Mouse (Mus musculus): ENCODE results near the gene Slc43a2. TPM values are rescaled to one million over a fixed set of nuclear protein-coding genes. Genes with fewer than 3 reads are reported as not detected.

Slc43a2 gene
- polyA plus RNA-seq, 1 experiment: 363 TPM

- Histone ChIP-seq H3K4me3 (ENCODE audit: insufficient read depth, low read depth, low read length) (peak within 1 kb of the TSS; percentile 74), H3K27ac (ENCODE audit: insufficient read depth, low read depth, low read length) (peak within 1 kb of the TSS; percentile 54; the same call in 1 of the 2 replicates), H3K4me1 (ENCODE audit: control insufficient read depth, insufficient read depth, low read length) (peaks cover 15% of the 10 kb centered on the region)
- WGBS: 3% methylated on average over 43 of the region's 43 CpGs
- TF ChIP-seq POLR2A (IDR thresholded peaks at IDR 0.05; ENCODE audit: insufficient read depth, low read depth, low read length) (no peak), CTCF (IDR thresholded peaks at IDR 0.05; ENCODE audit: insufficient read depth, low read depth, low read length) (no peak)
Observed at GRCm38 (mm10) chr11:75509741-75510626, 21.5 kb upstream of the Slc43a2 start, which contains the start of gene Rilp. Gene Rilp (plus strand): TSS chr11:75510094.

GRCm38 (mm10) chr11:75510627-75510993 is 20.9 kb upstream of the Slc43a2 start:
- H3K27ac ChIP-seq (ENCODE audit: insufficient read depth, low read depth, low read length): peak overlapping the region; percentile 54; the same call in 1 of the 2 replicates
- H3K4me3 ChIP-seq (ENCODE audit: insufficient read depth, low read depth, low read length): peak overlapping the region; percentile 74
- WGBS: 1% methylated on average over 24 of the region's 24 CpGs
- TF ChIP-seq POLR2A (IDR thresholded peaks at IDR 0.05; ENCODE audit: insufficient read depth, low read depth, low read length) (0 out of 2 replicates have a peak, but pooled peaks have one; percentile 18), CTCF (IDR thresholded peaks at IDR 0.05; ENCODE audit: insufficient read depth, low read depth, low read length) (peak; percentile 92)
- peaks cover 15% of the 10 kb centered on the region for H3K4me1 ChIP-seq (ENCODE audit: control insufficient read depth, insufficient read depth, low read length)

DNA sequence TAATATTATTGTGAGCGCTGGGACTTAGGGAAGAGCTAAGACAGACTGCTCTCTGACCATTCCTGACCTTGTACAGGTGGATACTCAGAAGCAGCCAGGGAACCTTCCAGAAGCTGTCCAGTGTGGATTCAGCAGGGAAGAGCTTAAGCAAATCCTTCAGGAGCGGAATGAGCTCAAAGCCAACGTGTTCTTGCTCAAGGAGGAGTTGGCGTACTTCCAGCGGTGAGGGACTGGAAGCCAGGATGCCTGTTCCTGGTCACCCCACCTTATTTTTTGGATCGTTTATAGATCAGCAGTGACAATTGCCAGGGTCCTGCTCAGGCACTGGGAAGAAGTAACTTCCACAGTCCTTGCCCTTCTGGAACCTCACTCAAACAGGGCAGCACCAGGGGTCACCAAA is 20.3 kb upstream of the Slc43a2 start:
- H3K4me3 ChIP-seq (ENCODE audit: insufficient read depth, low read depth, low read length): no peak overlapping the region

DNA sequence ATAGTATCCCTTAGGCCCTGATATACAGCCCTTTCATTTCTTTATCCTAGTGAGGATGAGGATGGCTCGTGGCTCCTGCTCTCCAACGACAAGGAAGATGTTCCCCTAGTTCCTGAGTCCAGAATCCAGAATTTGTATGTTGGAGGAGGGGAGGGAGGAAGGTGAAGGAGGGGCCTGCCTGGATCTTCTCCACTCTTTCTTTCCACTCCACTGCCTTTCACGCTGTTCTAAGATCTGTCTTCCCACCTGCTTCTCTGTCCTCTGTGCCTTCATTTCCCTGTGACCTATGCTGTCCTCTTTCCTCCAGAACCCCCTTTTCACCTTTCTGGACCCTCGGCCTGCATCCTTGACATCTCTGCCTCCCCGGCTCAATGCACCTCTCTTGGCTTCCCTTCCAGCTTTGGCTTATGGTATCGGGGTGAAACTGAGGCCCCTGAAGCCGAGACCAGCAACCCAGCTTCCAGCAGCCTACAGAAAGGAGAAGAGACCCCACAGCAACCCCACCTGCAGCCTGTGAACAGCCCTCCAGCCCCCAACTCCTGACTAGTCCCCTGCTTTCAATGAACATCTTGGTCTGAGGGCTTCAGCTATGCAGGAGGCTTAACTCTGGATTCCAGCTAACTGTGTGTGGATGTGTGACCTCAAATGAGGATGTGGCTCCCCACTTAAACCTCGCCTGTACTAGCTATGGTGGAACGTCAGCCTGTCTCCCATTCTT is 19.0 kb upstream of the Slc43a2 start:
- Histone ChIP-seq H3K27ac (ENCODE audit: insufficient read depth, low read depth, low read length) (no peak overlapping the region), H3K4me1 (ENCODE audit: control insufficient read depth, insufficient read depth, low read length) (peaks cover 15% of the 10 kb centered on the region), H3K4me3 (ENCODE audit: insufficient read depth, low read depth, low read length) (no peak overlapping the region)
- 82% methylated on average over 9 of the region's 9 CpGs for WGBS
- no peak for TF ChIP-seq CTCF (IDR thresholded peaks at IDR 0.05; ENCODE audit: insufficient read depth, low read depth, low read length)
- TF ChIP-seq POLR2A (IDR thresholded peaks at IDR 0.05; ENCODE audit: insufficient read depth, low read depth, low read length): no peak

More for the DNA sequence above, 20.3 kb upstream of the Slc43a2 start:
- Histone ChIP-seq H3K4me1 (ENCODE audit: control insufficient read depth, insufficient read depth, low read length) (peaks cover 15% of the 10 kb centered on the region), H3K27ac (ENCODE audit: insufficient read depth, low read depth, low read length) (no peak overlapping the region)
- no peak for TF ChIP-seq POLR2A (IDR thresholded peaks at IDR 0.05; ENCODE audit: insufficient read depth, low read depth, low read length)
- TF ChIP-seq CTCF (IDR thresholded peaks at IDR 0.05; ENCODE audit: insufficient read depth, low read depth, low read length): no peak
- WGBS: 74% methylated on average over 6 of the region's 6 CpGs

DNA sequence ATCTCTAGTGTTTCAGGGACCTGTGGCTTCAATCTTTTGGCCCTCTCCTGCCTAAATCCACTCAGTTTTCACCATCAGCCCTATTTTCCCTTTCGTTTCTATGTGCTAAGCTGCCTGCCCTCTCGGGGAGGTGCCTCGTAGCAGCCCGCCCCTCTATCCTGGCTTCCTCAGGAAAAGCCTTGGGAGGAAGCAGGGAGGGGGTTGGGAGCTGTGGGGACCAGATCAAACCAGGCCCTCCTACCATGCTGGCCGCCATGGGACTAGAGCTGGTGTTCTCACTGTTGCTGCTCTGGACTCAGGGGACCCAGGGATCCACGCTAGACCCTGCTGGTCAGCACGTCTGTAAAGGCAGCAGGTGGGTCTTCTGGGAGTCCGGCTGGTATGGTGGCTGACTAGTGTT is 18.2 kb upstream of the Slc43a2 start, which contains the start of gene Scarf1:
TSS of gene Scarf1 (plus strand) at position 205 of the 400 bp plus-strand sequence.
- WGBS: 70% methylated on average over 8 of the region's 8 CpGs
- TF ChIP-seq CTCF (IDR thresholded peaks at IDR 0.05; ENCODE audit: insufficient read depth, low read depth, low read length) (no peak), POLR2A (IDR thresholded peaks at IDR 0.05; ENCODE audit: insufficient read depth, low read depth, low read length) (no peak)
- no peak within 1 kb of the TSS for H3K27ac ChIP-seq (ENCODE audit: insufficient read depth, low read depth, low read length)
- peaks cover 15% of the 10 kb centered on the region for H3K4me1 ChIP-seq (ENCODE audit: control insufficient read depth, insufficient read depth, low read length)
- peak within 1 kb of the TSS; percentile 9; the same call in 1 of the 2 replicates for H3K4me3 ChIP-seq (ENCODE audit: insufficient read depth, low read depth, low read length)

DNA sequence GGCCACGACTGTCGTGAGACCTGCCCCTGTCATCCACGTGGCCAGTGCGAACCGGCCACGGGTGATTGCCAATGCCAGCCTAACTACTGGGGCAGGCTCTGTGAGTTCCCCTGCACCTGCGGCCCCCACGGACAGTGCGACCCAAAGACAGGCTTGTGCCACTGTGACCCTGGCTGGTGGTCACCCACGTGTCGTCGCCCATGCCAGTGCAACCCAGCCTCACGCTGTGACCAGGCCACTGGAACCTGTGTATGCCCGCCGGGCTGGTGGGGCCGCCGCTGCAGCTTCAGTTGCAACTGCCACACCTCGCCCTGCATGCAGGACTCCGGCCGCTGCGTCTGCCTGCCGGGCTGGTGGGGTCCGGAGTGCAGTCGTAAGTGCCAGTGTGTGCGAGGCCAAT is 16.3 kb upstream of the Slc43a2 start:
- WGBS: 96% methylated on average over 25 of the region's 25 CpGs
- TF ChIP-seq CTCF (IDR thresholded peaks at IDR 0.05; ENCODE audit: insufficient read depth, low read depth, low read length) (no peak), POLR2A (IDR thresholded peaks at IDR 0.05; ENCODE audit: insufficient read depth, low read depth, low read length) (no peak)
- H3K4me1 ChIP-seq (ENCODE audit: control insufficient read depth, insufficient read depth, low read length): peaks cover 6% of the 10 kb centered on the region
- no peak overlapping the region for H3K4me3 ChIP-seq (ENCODE audit: insufficient read depth, low read depth, low read length)
- no peak overlapping the region for H3K27ac ChIP-seq (ENCODE audit: insufficient read depth, low read depth, low read length)

GRCm38 (mm10) chr11:75519834-75520633 is 11.5 kb upstream of the Slc43a2 start:
- WGBS: 69% methylated on average over 15 of the region's 15 CpGs
- TF ChIP-seq POLR2A (IDR thresholded peaks at IDR 0.05; ENCODE audit: insufficient read depth, low read depth, low read length): no peak
- H3K4me3 ChIP-seq (ENCODE audit: insufficient read depth, low read depth, low read length): no peak overlapping the region
- H3K4me1 ChIP-seq (ENCODE audit: control insufficient read depth, insufficient read depth, low read length): peaks cover 7% of the 10 kb centered on the region
- no peak overlapping the region for H3K27ac ChIP-seq (ENCODE audit: insufficient read depth, low read depth, low read length)

GRCm38 (mm10) chr11:75521609-75522008 is 9.9 kb upstream of the Slc43a2 start:
- no peak for TF ChIP-seq CTCF (IDR thresholded peaks at IDR 0.05; ENCODE audit: insufficient read depth, low read depth, low read length)
- TF ChIP-seq POLR2A (IDR thresholded peaks at IDR 0.05; ENCODE audit: insufficient read depth, low read depth, low read length): no peak
- Histone ChIP-seq H3K27ac (ENCODE audit: insufficient read depth, low read depth, low read length) (no peak overlapping the region), H3K4me1 (ENCODE audit: control insufficient read depth, insufficient read depth, low read length) (peaks cover 7% of the 10 kb centered on the region), H3K4me3 (ENCODE audit: insufficient read depth, low read depth, low read length) (no peak overlapping the region)
- 83% methylated on average over 4 of the region's 4 CpGs for WGBS

Measured in olfactory bulb, adult 2 months (tissue).